Mouse (Mus musculus): Measurements from ENCODE around the gene Neurl3.
A peak's percentile ranks its signal among the peaks of the same experiment; 100 is the strongest.

Gene Neurl3

GRCm38 (mm10) chr1:36274455-36274854, at the start of gene Neurl3:
Neurl3 (minus strand) TSS chr1:36274679.
- DNase-seq (ENCODE audit: low spot score in 2 of 2): no peak

GRCm38 (mm10) chr1:36323746-36324448, 49.4 kb upstream of the Neurl3 start:
- DNase-seq (ENCODE audit: low spot score in 2 of 2): peak in 1 of 2 experiments; percentile 62

GRCm38 (mm10) chr1:36323076-36323475, 48.6 kb upstream of the Neurl3 start:
- DNase-seq (ENCODE audit: low spot score in 2 of 2): no peak

- DNase-seq (ENCODE audit: low spot score in 2 of 2): no peak
These were observed 47.5 kb upstream of the Neurl3 start for GRCm38 (mm10) chr1:36321829-36322573.

- no peak for DNase-seq (ENCODE audit: low spot score in 2 of 2)
These were observed 46.7 kb upstream of the Neurl3 start for GRCm38 (mm10) chr1:36321164-36321563.

- DNase-seq (ENCODE audit: low spot score in 2 of 2): no peak
These were observed 41.3 kb upstream of the Neurl3 start for GRCm38 (mm10) chr1:36315776-36316100.

GRCm38 (mm10) chr1:36314959-36315775, 40.7 kb upstream of the Neurl3 start:
- DNase-seq (ENCODE audit: low spot score in 2 of 2): no peak

GRCm38 (mm10) chr1:36309498-36309901, 35.0 kb upstream of the Neurl3 start:
- DNase-seq (ENCODE audit: low spot score in 2 of 2): peak in 1 of 2 experiments; percentile 63

- DNase-seq (ENCODE audit: low spot score in 2 of 2): no peak
These were observed 34.5 kb upstream of the Neurl3 start for GRCm38 (mm10) chr1:36308966-36309475.

GRCm38 (mm10) chr1:36308451-36308901, 34.0 kb upstream of the Neurl3 start:
- DNase-seq (ENCODE audit: low spot score in 2 of 2): no peak

GRCm38 (mm10) chr1:36307495-36308280, 33.2 kb upstream of the Neurl3 start, which contains the start of gene Arid5a:
Arid5a (plus strand) TSS chr1:36307733.
- DNase-seq (ENCODE audit: low spot score in 2 of 2): peak; percentile 55 to 86

- no peak for DNase-seq (ENCODE audit: low spot score in 2 of 2)
These were observed 32.6 kb upstream of the Neurl3 start for GRCm38 (mm10) chr1:36307121-36307494.

GRCm38 (mm10) chr1:36306120-36306519, 31.6 kb upstream of the Neurl3 start:
- DNase-seq (ENCODE audit: low spot score in 2 of 2): no peak

GRCm38 (mm10) chr1:36304764-36305163, 30.3 kb upstream of the Neurl3 start:
- no peak for DNase-seq (ENCODE audit: low spot score in 2 of 2)

GRCm38 (mm10) chr1:36303381-36304320, 29.2 kb upstream of the Neurl3 start:
- DNase-seq (ENCODE audit: low spot score in 2 of 2): peak; percentile 74 to 87

- DNase-seq (ENCODE audit: low spot score in 2 of 2): no peak
These were observed 28.5 kb upstream of the Neurl3 start for GRCm38 (mm10) chr1:36302957-36303356.

GRCm38 (mm10) chr1:36302273-36302672, 27.8 kb upstream of the Neurl3 start:
- DNase-seq (ENCODE audit: low spot score in 2 of 2): no peak

- no peak for DNase-seq (ENCODE audit: low spot score in 2 of 2)
These were observed 26.0 kb upstream of the Neurl3 start for GRCm38 (mm10) chr1:36300486-36300885.

GRCm38 (mm10) chr1:36299676-36300075, 25.2 kb upstream of the Neurl3 start:
- no peak for DNase-seq (ENCODE audit: low spot score in 2 of 2)

GRCm38 (mm10) chr1:36299126-36299525, 24.6 kb upstream of the Neurl3 start:
- DNase-seq (ENCODE audit: low spot score in 2 of 2): no peak
